In genomic region chr5:110898169-110898568, GRCm38 (mm10) we compare ENCODE assay signal across 13 mouse cellular contexts. TPM values are rescaled to one million over a fixed set of nuclear protein-coding genes. Genes with fewer than 3 reads are reported as not detected.
DNase-seq lines count a peak whose midpoint lies in the region; ATAC-seq lines count a peak whose summit lies in the region.
"Had no signal": no experiment of that assay in that cellular context is flagged by ENCODE, and none has a peak within 500 bp of the region (broad histone marks: within the 10 kb centered on the region; RNA-seq: fewer than 3 reads in every experiment).

No protein-coding gene starts in this region.

- no peak overlapping the region for H3K4me3 ChIP-seq in hindbrain, embryonic 11.5 days (ENCODE audit: low read depth, low read length)
- H3K4me3 ChIP-seq in hindbrain, embryonic 14.5 days (replicated peaks; ENCODE audit: low read length) = no peak overlapping the region
- no peak overlapping the region for H3K4me3 ChIP-seq in neural tube, embryonic 11.5 days (ENCODE audit: low read depth, low read length)
- H3K4me3 ChIP-seq: liver, embryonic 15.5 days had no signal

- H3K36me3 ChIP-seq in hindbrain, embryonic 11.5 days (ENCODE audit: control insufficient read depth, insufficient read depth, low read length) = no peaks in the 10 kb centered on the region
- peaks cover 24% of the 10 kb centered on the region; the same call in 1 of the 2 replicates for H3K36me3 ChIP-seq in hindbrain, embryonic 14.5 days (replicated peaks; ENCODE audit: control insufficient read depth, insufficient read depth)
- no peaks in the 10 kb centered on the region for H3K36me3 ChIP-seq in neural tube, embryonic 11.5 days (ENCODE audit: control insufficient read depth, insufficient read depth, low read length)
- H3K36me3 ChIP-seq: liver, embryonic 15.5 days had no signal

- no peaks in the 10 kb centered on the region for H3K27me3 ChIP-seq in hindbrain, embryonic 11.5 days (ENCODE audit: control insufficient read depth, insufficient read depth, low read length)
- no peaks in the 10 kb centered on the region for H3K27me3 ChIP-seq in hindbrain, embryonic 14.5 days (ENCODE audit: control insufficient read depth, insufficient read depth, low read length)
- no peaks in the 10 kb centered on the region for H3K27me3 ChIP-seq in neural tube, embryonic 11.5 days (ENCODE audit: control insufficient read depth, insufficient read depth, low read length)
- H3K27me3 ChIP-seq: liver, embryonic 15.5 days had no signal

- no peak for ATAC-seq in hindbrain, embryonic 11.5 days (ENCODE audit: low FRiP score)
- no peak for ATAC-seq in hindbrain, embryonic 14.5 days (ENCODE audit: low FRiP score)
- no peak for ATAC-seq in neural tube, embryonic 11.5 days (ENCODE audit: insufficient read depth, low FRiP score, low TSS enrichment)
- ATAC-seq: CD4-positive, CD25-positive, alpha-beta regulatory T cell, adult 4 months; intestine, postnatal 0 days had no signal

- no peak overlapping the region for H3K9ac ChIP-seq in hindbrain, embryonic 11.5 days (ENCODE audit: low read depth, low read length)
- no peak overlapping the region for H3K9ac ChIP-seq in hindbrain, embryonic 14.5 days
- H3K9ac ChIP-seq in neural tube, embryonic 11.5 days (ENCODE audit: low read length) = no peak overlapping the region
- H3K9ac ChIP-seq: liver, embryonic 15.5 days had no signal

- H3K4me1 ChIP-seq in hindbrain, embryonic 11.5 days (replicated peaks; ENCODE audit: control insufficient read depth, insufficient read depth, low read length) = peaks cover 5% of the 10 kb centered on the region; the same call in 1 of the 2 replicates
- H3K4me1 ChIP-seq in hindbrain, embryonic 14.5 days (replicated peaks; ENCODE audit: control insufficient read depth, insufficient read depth, low read length) = no peaks in the 10 kb centered on the region
- H3K4me1 ChIP-seq in neural tube, embryonic 11.5 days (ENCODE audit: control insufficient read depth, insufficient read depth, low read length) = no peaks in the 10 kb centered on the region
- H3K4me1 ChIP-seq: liver, embryonic 15.5 days had no signal

- DNase-seq in hindbrain, embryonic 11.5 days (ENCODE audit: low spot score) = peak; percentile 41
- DNase-seq in hindbrain, embryonic 14.5 days (ENCODE audit: low spot score) = no peak
- peak; percentile 79 for DNase-seq in embryo, embryonic 10.5 days (ENCODE audit: low spot score)
- peak; percentile 92 for DNase-seq in fibroblast of lung, adult 2 months (ENCODE audit: low read depth)
- peak; percentile 24 for DNase-seq in neural tube, embryonic 11.5 days (ENCODE audit: low spot score)
- DNase-seq in gastrocnemius, postnatal 4 days (ENCODE audit: low spot score in 2 of 2) = no peak
- no peak for DNase-seq in cerebellum, postnatal 10 days
- DNase-seq: cerebellum, adult 2 months; lung, postnatal 4 days; thymus, postnatal 25 days had no signal

- H3K4me2 ChIP-seq in hindbrain, embryonic 11.5 days (replicated peaks; ENCODE audit: low read depth, low read length) = no peak overlapping the region
- H3K4me2 ChIP-seq in hindbrain, embryonic 14.5 days (replicated peaks) = no peak overlapping the region
- H3K4me2 ChIP-seq in neural tube, embryonic 11.5 days (ENCODE audit: low read depth) = no peak overlapping the region
- H3K4me2 ChIP-seq: liver, embryonic 15.5 days had no signal

- WGBS in hindbrain, embryonic 11.5 days = 43% methylated on average over 7 of the region's 7 CpGs
- 36% methylated on average over 7 of the region's 7 CpGs for WGBS in hindbrain, embryonic 14.5 days
- 64% methylated on average over 7 of the region's 7 CpGs for WGBS in neural tube, embryonic 11.5 days

- no peak overlapping the region for H3K27ac ChIP-seq in hindbrain, embryonic 11.5 days (ENCODE audit: low read depth, low read length)
- H3K27ac ChIP-seq in hindbrain, embryonic 14.5 days = no peak overlapping the region
- no peak overlapping the region for H3K27ac ChIP-seq in neural tube, embryonic 11.5 days (ENCODE audit: low read depth, low read length)
- H3K27ac ChIP-seq: liver, embryonic 15.5 days had no signal

- H3K9me3 ChIP-seq in hindbrain, embryonic 11.5 days (ENCODE audit: control insufficient read depth, low read length) = no peaks in the 10 kb centered on the region
- H3K9me3 ChIP-seq in hindbrain, embryonic 14.5 days (ENCODE audit: control insufficient read depth, low read length) = no peaks in the 10 kb centered on the region
- no peaks in the 10 kb centered on the region for H3K9me3 ChIP-seq in neural tube, embryonic 11.5 days (ENCODE audit: control insufficient read depth, low read length)
- H3K9me3 ChIP-seq: liver, embryonic 15.5 days had no signal

RNA-seq across cellular contexts. Expression of gene Ttc28, which starts 18.6 kb away (rescaled TPM):
- polyA plus RNA-seq in hindbrain, embryonic 11.5 days (2014; fragmentation: Nextera tagmentation; extraction: Ambion mirVana) = 14.0 and 15.6 TPM in 2 replicates
- 27.3 and 30.0 TPM in 2 replicates for polyA plus RNA-seq in hindbrain, embryonic 14.5 days (2014; fragmentation: Nextera tagmentation; extraction: Ambion mirVana)
- 16.1 and 17.7 TPM in 2 replicates for polyA plus RNA-seq in neural tube, embryonic 11.5 days (2014; fragmentation: Nextera tagmentation; extraction: Ambion mirVana)
- total RNA-seq in gastrocnemius, postnatal 4 days (2021) = 10 to 100 TPM; 27.1 to 33.1 TPM

RNA-seq across cellular contexts. Expression of gene Chek2, which starts 58.4 kb away (rescaled TPM):
- 24.3 and 26.1 TPM in 2 replicates for polyA plus RNA-seq in hindbrain, embryonic 11.5 days (2014; fragmentation: Nextera tagmentation; extraction: Ambion mirVana)
- 5.4 and 5.9 TPM in 2 replicates for polyA plus RNA-seq in hindbrain, embryonic 14.5 days (2014; fragmentation: Nextera tagmentation; extraction: Ambion mirVana)
- polyA plus RNA-seq in neural tube, embryonic 11.5 days (2014; fragmentation: Nextera tagmentation; extraction: Ambion mirVana) = 21.1 and 24.2 TPM in 2 replicates
- total RNA-seq in gastrocnemius, postnatal 4 days (2021) = 1 to 10 TPM; 4.8 to 5.8 TPM

RNA-seq across cellular contexts. Expression of gene Hscb, which starts 58.6 kb away (rescaled TPM):
- 15.7 and 24.3 TPM in 2 replicates for polyA plus RNA-seq in hindbrain, embryonic 11.5 days (2014; fragmentation: Nextera tagmentation; extraction: Ambion mirVana)
- 7.8 and 10.3 TPM in 2 replicates for polyA plus RNA-seq in hindbrain, embryonic 14.5 days (2014; fragmentation: Nextera tagmentation; extraction: Ambion mirVana)
- polyA plus RNA-seq in neural tube, embryonic 11.5 days (2014; fragmentation: Nextera tagmentation; extraction: Ambion mirVana) = 21.1 and 21.4 TPM in 2 replicates
- total RNA-seq in gastrocnemius, postnatal 4 days (2021) = 10 to 100 TPM; 13.0 to 14.1 TPM

Comparison
In these comparisons a context has a peak if more than half of its experiments do, and no peak if none do; other contexts are left out.
1. DNase-seq: peak in hindbrain, embryonic 11.5 days (single experiment), embryo, embryonic 10.5 days (single experiment), fibroblast of lung, adult 2 months (single experiment) and neural tube, embryonic 11.5 days (single experiment); none in hindbrain, embryonic 14.5 days (single experiment), gastrocnemius, postnatal 4 days (0 of 2) and cerebellum, postnatal 10 days (0 of 2).